Mouse (Mus musculus): ENCODE results near the gene Jade2. TPM values are rescaled to one million over a fixed set of nuclear protein-coding genes. Genes with fewer than 3 reads are reported as not detected.

Jade2 gene
- 10 to 100 TPM; 65.4 to 70.5 TPM for total RNA-seq (2021)
- long read RNA-seq, experiment 1, full-length matches to known transcripts: 3 of 24 reads
- long read RNA-seq, experiment 1, partial matches to known transcripts: 1 of 24 reads
- long read RNA-seq, experiment 1, other reads (novel, unspliced or antisense): 20 of 24 reads
- long read RNA-seq, experiment 2, partial matches to known transcripts: 1 of 16 reads
- long read RNA-seq, experiment 2, other reads (novel, unspliced or antisense): 15 of 16 reads

GRCm38 (mm10) chr11:51857081-51857671, at the start of gene Jade2:
TSS of gene Jade2 (minus strand) at chr11:51857653.
- peak; percentile 49 for DNase-seq (ENCODE audit: low spot score in 2 of 2)

- DNase-seq (ENCODE audit: low spot score in 2 of 2): no peak
Measured at GRCm38 (mm10) chr11:51904224-51904623, 46.8 kb upstream of the Jade2 start.

DNA sequence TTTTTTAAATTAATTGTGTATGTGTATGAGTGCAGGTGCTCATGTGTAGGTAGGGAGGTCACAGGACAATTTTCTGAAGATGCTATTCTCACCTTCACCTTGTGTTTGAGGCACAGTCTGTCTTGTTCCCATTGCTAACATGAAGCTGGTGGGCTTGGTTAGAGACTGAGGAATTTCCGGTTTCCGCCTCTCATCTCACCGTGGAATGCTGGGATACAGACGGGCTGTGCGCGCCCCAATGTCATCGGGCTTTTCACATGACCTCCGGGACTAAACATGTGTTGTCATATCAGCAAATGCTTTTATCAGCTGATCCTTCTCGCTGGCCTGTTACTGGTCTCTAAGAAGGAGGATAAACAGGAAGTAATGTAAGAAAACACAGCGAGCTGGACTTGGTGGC, 42.2 kb upstream of the Jade2 start:
- DNase-seq (ENCODE audit: low spot score in 2 of 2): no peak

DNA sequence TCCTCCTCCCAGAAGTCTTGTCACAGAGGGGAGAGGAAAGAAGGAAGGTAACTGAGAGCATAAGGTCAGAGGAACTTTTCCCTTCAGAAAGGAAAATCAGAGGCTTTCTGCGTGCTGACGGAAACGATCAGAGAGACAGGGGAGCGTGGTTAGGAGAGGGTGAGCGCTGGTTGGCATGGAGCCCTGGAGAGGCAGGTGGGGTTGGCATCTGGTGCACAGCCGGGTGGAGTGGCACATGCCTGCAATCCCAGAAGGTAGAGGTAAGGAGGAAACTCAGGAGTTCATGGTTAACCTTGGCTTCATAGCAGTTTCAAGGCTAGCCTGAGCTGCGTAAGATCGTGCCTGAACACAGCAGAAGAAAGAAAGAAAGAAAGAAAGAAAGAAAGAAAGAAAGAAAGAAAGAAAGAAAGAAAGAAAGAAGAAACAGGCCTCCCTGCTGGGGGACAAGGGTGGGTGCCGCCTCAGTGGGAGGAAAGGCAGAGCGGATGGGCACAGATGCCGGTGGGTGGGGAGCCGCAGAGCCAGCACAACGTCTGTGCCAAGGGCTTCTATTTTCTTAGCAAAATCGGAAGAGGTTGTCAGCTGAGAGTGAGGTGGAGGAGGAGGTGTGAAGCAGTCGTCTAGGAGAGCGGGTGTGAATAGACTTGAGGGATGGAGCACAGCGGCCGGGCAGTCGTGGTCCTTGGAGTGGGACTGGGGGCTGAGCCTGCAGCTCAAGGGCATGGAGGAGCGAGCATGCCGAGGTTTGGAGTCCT, 41.0 kb upstream of the Jade2 start:
- DNase-seq (ENCODE audit: low spot score in 2 of 2): peak; percentile 80 to 92

- DNase-seq (ENCODE audit: low spot score in 2 of 2): peak; percentile 22 to 29
Measured at GRCm38 (mm10) chr11:51897311-51897710, 39.9 kb upstream of the Jade2 start.

DNA sequence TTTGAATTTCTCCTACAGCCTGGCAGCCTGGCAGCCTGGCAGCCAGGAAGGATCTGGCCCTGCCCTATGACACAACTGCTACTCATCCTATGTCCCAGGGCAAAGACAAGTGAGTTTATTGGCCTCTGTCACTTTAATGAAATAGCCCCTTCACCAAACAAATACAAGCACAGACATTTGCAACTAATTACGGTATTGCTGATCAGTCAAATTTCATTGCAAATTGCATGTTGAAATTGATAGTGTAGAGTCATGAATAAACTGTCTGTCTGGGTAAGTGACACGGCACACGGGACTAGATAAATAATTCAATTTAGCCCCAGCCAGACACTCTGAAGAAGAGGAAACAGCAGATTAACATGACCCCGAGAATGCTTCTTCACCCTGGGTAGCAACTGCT, 38.6 kb upstream of the Jade2 start:
- DNase-seq (ENCODE audit: low spot score in 2 of 2): no peak

DNA sequence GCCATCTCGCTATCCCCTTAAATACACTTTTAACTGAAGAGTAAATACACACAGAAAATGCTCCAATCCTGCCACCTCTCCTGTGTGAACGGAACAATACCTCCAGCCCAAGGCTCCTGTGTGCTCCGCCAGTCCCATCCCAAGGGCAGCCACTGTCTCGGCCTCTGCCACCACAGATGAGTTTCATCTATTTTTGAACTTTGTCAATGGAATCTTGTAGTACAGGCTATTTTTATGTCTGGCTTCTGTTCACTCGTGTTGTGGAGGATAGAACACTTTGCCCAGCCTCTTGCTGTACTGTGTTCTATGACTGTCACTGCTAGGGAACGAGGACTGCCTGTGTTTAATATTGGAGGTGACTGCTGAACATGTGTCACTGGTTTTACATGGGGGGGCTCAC, 28.2 kb upstream of the Jade2 start:
- DNase-seq (ENCODE audit: low spot score in 2 of 2): no peak

DNA sequence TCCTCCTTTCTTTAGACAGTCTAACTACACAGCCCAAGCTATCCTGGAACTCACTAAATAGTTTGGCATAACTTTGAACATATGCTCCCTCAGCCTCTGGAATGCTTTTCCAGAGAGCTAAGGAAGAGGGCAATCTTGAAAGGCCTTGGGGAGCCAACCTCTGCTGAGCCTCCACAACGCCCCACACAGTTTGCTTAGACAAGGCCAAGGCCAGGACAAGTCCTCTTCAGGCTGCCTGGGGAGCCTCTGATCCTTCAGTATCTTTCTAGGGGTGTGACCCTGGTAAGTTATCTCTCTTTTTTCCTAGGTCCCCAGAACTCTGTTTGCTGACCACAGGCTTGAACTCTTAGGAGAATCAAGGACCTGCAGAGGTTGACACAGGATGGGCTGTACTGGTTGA, 26.6 kb upstream of the Jade2 start:
- DNase-seq (ENCODE audit: low spot score in 2 of 2): no peak

DNA sequence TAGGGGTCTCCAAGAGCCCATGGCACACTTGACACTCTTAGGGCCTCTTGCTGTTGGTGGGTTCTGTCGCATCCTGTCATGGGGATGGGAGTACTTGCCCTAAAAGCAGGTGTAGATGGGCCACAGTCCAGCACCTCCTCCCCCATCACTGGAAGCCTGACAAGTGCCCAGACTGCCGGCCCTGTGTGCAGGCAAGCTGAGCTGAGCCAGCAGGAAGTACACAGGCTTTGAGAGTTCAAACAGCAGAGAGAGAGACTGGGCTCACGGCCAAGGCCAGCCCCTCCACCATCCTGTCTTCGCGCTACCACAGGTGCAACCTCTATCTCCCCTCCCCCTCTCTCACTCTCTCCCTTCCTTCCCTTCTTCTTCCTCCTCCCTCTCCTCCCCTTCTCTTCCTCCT, 26.2 kb upstream of the Jade2 start:
- no peak for DNase-seq (ENCODE audit: low spot score in 2 of 2)

- DNase-seq (ENCODE audit: low spot score in 2 of 2): no peak
Measured at GRCm38 (mm10) chr11:51881776-51882175, 24.3 kb upstream of the Jade2 start.

GRCm38 (mm10) chr11:51881041-51881730, 23.7 kb upstream of the Jade2 start:
- DNase-seq (ENCODE audit: low spot score in 2 of 2): no peak

GRCm38 (mm10) chr11:51876943-51877344, 19.5 kb upstream of the Jade2 start:
- no peak for DNase-seq (ENCODE audit: low spot score in 2 of 2)

DNA sequence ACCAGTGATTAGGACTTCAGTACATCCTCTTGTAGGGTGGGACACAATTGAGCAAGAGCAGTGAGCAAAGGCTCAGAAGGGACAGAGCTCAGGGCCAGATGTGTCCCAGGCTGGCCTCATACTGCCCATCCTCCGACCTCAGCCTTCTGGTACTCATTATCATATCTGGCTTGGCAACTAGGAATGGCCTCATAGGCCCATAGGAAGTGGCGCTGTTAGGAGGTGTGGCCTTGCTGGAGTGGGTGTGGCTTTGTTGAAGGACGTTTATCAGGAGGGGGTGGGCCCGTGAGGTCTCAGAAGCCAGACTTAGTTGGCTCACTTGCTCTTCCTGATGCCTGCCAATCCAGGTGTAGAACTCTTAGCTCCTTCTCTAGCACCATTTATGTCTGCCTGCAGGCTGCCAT, 18.3 kb upstream of the Jade2 start:
- no peak for DNase-seq (ENCODE audit: low spot score in 2 of 2)

DNA sequence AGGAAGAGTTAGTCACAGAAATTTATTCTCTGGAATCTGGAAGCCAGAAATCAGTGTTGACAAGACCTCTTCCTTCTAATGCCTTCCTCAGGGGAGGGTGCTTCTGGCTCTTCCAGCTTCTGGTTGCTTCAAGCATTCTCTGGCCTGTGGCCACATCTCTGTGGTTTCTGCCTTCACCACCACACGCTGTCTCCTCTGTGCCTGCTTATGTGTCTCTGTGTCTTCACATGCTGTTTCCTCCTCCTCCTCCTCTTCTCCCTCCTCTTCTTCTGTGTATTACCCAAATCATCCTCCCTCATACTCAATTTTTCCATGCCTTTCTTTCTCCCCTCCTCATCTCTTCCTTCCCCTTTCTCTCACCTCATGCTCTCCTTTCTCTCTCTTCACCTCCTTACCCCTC, 17.6 kb upstream of the Jade2 start:
- no peak for DNase-seq (ENCODE audit: low spot score in 2 of 2)

- peak; percentile 33 to 41 for DNase-seq (ENCODE audit: low spot score in 2 of 2)
Measured at GRCm38 (mm10) chr11:51874266-51875036, 17.0 kb upstream of the Jade2 start.

GRCm38 (mm10) chr11:51873141-51873540, 15.7 kb upstream of the Jade2 start:
- no peak for DNase-seq (ENCODE audit: low spot score in 2 of 2)

- no peak for DNase-seq (ENCODE audit: low spot score in 2 of 2)
Measured at GRCm38 (mm10) chr11:51867261-51867660, 9.8 kb upstream of the Jade2 start.

GRCm38 (mm10) chr11:51866020-51866419, 8.6 kb upstream of the Jade2 start:
- no peak for DNase-seq (ENCODE audit: low spot score in 2 of 2)

GRCm38 (mm10) chr11:51860666-51861065, 3.2 kb upstream of the Jade2 start:
- no peak for DNase-seq (ENCODE audit: low spot score in 2 of 2)

- DNase-seq (ENCODE audit: low spot score in 2 of 2): no peak
Measured at GRCm38 (mm10) chr11:51859561-51859960, 2.1 kb upstream of the Jade2 start.

DNA sequence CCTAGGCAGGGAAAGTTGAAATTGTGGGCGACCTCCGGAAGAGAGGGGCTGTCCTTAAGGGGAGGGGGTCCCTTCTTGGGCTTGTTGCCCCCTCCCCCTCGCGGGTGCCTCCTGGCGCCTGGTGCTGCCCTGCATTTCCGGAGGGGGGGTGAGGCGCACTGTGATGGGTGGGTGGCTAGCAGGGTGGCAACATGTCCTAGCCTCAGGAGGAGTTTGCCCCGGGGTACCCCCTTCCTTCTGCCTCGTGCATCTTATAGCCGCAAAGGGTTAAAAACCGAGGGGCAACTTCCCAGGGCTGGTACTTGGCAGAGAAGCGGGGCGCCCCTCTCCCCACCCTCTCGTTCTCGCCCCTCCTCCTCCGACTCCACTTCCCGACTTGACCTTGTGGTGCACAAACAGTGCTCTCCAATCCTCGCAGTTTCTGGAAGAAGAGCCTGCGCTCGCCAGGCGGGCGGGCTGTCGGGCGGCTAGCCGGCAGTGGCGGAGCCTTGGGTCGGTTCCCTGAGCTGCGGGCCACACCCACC, 1.1 kb upstream of the Jade2 start:
- DNase-seq (ENCODE audit: low spot score in 2 of 2): peak; percentile 62 to 70
